Mouse (Mus musculus) gonadal fat pad, adult 2 months (tissue): Measurements from ENCODE around the gene Lsamp. TPM values are rescaled to one million over a fixed set of nuclear protein-coding genes. Genes with fewer than 3 reads are reported as not detected.
"Not testable (repeated sequence)": the region's sequence is repeated elsewhere in the genome, so short reads cannot be mapped to it uniquely, and the experiment has no call there.

ENCODE experiments used
- DNase-seq: peaks from one replicate; pipeline ENCODE4 v3.0.0-alpha.2; 2012; ENCODE audit warnings: low read depth
- polyA plus RNA-seq: library from polyadenylated mRNA; depleted of rRNA; stranded (reverse); fragments of >200 nt; gene quantifications from 2 replicates; pipeline ENCODE4 v1.2.3, GENCODE M21; 2012

Lsamp gene
- polyA plus RNA-seq, 1 experiment, result 0.22 TPM

DNA sequence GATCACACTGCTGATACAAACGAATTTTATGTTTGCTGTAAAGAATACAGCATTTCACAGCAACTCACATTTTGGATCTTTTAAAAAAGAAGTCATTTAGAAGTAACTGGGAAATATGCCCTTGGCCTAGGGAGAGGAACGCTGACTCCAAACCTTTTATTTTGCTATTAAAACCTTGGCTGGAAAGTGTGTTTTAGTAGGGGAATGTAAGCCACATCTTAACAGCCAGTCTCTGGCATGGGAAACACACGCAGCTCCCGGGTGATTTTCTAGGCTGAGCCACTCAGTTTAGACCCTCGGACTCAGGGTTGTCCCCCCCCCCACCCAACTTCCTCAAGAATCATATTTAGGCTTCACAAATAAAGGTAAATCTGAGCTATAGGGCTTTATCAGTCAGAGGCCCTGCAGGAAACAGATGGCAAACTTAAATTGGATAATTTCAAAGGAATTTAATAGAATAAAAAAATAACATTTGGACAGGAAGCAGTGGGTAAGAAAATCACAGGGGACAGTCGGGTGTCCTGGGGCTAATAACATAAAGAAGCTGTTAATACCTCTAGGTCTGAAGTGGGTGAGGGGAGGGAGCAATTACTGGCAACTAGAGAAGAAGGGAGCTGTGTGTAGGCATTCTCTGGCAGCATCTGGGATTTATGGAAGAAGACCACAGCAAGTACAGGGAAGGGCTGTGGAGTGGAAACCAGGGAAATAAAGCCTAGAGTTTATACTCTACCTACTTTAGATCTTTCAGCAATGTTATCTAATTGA lies 1933.1 kb downstream of the Lsamp start:
- DNase-seq, result no peak

DNA sequence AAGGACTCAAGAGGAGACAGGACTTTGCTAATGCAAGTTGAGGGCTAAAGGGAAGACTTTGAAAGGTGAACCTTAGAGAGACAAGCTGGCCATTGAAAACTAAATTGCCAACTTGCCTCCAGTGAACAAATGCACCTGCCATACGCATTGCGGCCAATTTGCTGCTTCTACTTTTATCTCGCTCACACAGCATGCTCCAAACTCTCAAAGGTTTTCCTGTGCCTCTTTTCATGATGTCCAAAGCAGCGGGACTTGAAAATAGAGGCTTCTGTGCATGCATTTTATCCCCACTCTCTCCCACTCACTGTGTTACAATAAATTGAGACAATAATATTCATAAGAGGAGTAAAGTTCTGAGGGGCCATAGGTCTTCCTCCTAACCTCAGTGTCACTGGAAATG lies 1945.4 kb downstream of the Lsamp start:
- DNase-seq, result no peak

DNA sequence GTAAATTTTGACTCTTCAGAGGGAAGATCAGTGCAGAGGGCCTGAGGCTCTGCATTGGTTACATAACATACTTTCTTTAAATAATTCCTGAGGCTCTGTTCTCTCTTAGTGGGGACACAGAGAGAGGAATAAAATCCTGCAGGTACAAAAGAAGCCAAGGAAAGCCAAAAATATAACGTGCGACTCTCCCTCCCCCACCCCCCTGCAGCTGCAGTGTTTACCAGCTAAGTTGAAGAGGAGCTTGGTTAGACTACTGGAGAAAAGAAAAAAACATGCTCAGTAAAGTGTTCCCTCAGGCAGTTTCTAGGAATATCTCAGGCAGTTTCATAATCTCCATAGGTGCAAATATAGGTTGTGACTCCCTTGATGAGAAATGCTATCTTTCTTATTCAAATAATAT lies 1951.5 kb downstream of the Lsamp start:
- DNase-seq, result no peak

DNA sequence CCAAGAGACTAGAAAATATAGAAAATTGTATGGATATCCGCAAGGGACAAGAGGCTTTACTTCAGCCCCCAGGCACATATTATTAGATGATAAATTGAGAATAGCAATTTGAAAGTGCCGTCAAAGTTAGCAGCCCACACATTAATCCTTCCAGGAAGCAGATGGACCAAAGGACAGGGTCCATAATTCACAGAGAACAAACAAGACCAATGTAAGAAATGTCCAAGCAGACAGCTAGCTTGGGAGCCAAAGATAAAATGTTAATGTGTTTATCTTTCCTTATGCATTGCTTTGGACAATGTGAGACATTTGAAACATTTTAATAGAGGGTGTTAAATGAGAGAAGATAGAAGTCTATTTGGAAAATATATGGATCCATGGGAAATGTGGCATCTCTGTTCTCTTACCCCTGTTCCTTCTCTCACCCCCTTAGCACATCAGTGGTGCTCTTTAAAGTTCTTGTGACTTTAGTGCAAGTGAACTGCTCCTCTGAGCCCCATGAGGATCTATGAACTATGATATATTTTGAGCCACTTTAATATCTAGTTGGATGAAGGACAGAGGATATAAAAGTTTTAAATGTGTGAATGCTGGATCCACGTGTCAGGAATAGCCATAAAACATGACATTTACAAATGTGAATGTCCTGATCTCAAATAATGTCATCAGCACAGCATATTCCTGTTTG lies 1952.9 kb downstream of the Lsamp start:
- DNase-seq, result no peak

DNA sequence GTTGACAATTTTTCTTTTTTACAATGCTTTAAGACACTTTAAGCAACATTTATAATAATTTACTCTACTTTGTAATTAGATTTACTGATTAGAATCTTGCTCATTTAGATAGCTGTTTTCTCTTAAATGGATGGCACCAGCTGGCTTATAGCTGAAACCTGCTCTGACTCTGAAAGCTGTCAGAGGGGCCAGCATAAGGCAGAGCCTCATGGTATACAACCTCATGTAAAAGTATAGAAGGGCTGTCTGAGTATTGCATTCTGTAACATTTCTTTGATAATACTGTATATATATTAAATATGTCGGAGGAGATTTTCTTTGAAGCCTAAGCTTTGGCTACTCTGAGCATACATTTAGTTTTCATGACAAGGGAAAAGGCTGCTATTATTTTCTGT lies 1953.4 kb downstream of the Lsamp start:
- no peak for DNase-seq

DNA sequence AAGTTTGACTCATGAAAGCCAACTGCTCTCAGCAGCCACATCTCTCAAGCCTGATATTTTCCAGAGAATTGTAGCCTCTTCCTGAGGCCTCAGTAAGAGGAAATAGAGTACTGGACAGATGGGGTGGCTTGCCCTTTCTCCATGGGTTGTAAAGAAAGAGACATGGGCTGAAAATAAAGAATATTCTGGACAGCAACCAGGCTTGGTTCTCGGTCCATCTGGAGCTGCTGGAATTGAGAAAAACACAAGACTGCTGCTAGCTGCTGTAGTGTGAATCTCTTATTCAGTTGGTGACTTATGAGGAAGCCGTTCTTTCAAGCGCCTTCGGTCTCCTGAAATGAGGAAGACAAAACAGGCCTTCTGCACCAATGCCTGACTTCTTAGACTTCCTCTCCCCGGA lies 1954.1 kb downstream of the Lsamp start:
- DNase-seq, result no peak

DNA sequence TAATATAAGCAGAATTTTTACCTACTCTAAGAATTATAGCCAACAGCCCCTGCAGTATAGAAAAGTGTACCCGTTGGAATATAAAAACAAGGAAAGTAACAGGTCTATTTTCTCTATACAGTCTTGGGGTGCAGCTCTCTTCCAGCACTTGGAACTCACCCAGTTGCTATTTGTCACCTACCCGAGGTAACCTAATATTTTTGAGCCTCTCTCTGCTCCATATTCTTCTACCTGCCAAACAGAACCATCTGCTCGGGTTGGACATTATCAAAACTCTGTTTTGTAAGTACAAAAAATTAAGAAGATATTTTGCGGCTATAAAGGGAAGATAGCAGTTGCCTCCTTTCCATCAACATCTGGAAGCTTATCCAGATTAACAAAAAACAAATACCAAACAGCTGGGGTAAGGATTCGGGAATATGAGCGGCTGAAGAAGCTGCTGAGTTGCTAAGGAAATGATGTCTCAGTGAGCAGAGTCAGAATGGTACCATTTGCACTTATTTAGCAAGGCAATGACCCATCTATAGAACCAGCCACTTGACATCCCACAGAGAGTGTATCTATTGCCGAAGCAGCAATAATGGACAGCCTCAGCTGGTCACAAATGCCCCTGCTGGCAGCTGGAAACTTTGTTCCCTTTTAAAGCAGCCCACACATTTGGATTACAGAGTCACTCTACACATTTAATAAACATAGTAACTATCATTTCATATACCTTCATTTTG lies 1957.6 kb downstream of the Lsamp start:
- DNase-seq, result no peak

DNA sequence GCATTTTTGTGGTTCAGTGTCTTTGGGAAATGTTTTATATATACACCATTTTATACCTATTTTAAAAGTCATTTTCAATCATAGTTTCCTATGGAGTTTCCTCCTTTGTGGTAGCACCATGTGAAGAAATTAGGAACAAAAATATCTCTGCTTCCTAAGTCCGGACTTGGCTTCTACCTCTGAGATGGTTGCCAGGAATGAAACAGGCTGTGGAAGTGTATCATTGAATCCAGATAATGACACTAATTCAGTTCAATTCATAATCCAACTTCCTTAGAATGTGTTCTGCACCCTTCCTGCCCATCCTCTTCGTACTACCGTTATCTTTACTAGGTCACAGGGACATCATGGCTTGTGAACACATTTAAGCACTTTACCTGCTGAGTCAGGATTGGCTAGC lies 1973.7 kb downstream of the Lsamp start:
- DNase-seq, result no peak

DNA sequence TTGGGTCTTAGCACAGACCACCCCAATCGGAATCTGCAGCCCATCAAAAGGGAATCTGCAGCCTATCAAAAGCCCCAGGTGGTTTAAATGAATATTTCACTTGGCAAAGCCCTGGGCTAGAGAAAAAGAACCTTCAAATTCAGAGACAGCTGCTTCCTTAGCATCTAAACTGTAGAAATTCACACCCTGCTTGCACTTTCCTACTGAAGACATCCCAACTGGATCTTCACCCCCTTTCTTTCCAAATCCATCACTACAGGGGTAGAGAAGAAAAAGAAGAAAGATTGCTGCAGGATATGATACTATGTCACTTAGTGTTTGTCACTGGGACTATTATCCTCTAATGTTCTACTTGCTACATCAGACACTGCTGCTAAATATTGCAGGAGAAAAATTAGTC lies 1981.5 kb downstream of the Lsamp start:
- DNase-seq, result no peak

DNA sequence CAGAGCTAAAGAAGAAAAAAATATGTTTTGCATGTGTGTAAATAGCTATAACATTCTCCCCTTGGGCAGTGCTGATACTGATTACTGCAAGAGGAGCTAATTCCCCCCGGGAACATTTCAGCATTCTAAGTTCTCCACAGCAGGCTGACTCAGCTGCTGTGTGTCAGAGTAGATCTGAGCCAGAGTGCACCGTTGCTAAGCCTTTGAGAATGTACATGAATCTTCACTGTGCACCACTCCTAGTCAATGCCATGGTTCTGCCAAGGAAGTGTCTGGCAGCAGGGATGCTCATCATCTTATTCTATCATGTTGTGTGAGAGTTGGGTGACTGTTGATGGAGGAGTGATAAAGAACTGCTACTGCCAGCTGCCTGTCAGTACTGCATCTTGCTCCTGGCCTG lies 1985.1 kb downstream of the Lsamp start:
- DNase-seq, result no peak

DNA sequence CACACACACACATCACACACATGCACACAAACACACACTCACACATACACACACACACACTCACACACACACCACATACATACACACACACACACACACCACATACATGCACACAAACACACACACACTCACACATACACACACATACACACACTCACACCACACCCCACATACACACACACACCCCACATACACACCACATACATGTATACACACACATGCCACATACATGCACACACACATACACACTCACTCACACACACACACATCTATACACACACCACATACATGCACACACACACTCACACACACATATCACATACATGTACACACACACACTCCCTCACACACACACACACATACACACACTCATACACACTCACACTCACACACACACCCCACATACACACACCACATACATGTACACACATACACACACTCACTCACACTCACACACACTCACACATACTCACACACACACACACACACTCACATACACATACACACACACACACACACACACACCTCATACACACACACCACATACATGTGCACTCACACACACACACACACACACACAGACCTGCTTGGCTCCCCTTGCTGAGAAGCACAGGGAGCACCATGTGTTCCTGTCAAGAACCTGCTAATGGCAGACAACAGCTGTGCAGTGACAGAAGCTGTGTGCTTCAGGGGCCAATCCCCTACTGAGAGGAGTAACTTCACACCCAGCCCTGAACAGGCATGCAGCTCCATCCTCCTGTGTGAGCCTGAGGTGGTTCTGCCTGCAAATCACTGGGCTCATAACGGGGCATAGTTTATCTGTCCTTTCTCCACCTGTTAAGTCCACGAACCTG lies 1990.9 kb downstream of the Lsamp start:
- no peak for DNase-seq

DNA sequence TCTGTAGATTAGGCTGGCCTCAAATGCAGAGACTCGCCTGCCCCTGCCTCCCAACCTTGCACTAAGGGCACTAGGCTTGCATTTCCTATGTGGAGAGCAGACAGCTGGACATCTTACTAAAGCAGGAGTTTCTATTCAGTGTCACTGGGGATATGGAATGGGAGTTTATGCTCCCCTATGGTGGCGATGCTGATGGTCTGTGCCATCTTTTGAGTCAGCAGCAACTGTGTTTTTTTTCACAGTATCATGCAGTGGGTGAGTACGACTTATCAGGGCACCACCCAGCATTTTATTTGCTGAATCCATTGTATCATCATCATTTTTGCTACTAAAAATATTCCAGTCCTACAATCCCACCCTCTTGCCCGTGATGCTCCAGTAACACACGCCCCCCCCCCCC lies 1992.7 kb downstream of the Lsamp start:
- DNase-seq, result no peak

DNA sequence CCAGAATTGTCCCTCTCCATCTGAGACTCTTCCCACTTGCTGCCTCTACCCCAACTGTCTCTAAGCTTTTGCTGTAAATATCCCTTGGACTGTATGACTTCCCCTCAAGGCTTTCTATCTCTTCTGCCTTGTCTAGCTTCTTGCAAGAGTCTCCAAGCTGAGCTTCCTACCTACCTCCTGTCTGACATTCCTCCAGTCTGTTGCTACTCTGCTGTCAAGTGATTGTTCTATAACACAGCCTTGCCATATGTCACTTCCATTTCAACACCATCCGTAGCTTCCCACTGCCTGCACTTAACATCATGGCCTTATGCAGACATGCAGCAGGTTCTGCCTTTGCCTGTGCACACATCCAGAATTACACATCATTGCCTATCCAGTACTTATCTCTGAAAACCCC lies 2012.8 kb downstream of the Lsamp start:
- no peak for DNase-seq

DNA sequence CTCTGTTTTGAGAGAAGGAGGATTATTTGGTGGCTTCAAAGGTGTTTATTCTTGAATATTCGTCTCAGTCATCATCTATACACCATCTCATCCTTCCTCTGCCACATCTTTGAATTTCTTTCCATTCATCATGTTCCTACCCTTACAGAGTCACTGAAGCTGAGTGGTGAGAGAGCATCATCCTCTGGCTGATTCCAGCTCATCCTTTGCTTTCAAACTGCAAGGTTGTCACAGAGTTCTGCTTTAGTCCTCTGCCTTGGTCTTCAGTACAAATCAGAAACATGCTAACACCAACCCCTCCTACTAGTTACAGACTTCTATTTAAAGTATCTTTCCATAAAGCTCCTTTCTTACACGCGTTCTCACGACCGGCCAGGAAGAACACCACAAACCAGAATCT lies 2018.8 kb downstream of the Lsamp start:
- no peak for DNase-seq

DNA sequence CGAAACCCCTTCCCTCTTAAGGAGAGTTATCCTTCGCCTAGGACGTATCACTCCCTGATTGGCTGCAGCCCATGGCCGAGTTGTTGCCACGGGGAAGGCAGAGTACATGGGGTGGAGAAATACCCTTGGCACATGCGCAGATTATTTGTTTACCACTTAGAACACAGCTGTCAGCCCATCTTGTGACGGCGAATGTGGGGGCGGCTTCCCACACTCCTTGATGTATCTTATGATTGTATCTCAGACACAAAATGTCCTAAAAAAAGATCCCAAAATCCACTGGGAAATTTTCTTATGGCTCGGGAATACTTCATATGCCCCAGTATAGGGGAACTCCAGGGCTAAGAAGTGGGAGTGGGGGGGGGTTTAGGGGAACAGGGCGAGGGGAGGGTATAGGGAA lies 2019.3 kb downstream of the Lsamp start:
- not testable (repeated sequence) for DNase-seq

DNA sequence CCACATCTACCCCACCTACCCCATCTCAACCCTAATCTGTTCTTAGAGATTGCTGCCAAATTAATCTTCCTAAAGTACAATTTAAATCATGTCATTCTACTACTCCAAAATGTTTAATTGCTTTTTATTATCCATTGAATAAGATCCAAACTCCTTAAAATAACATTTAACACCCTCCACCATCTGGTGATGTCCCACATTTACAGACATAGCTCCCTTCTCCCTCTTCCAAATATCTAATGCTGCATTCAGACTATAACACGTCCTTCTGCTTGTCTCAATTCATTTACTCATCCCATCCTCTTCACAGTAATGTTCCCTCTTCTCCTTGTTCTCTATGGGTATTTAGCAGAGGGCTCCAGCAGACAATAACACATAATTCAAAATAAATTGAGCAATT lies 2020.0 kb downstream of the Lsamp start:
- DNase-seq, result no peak

DNA sequence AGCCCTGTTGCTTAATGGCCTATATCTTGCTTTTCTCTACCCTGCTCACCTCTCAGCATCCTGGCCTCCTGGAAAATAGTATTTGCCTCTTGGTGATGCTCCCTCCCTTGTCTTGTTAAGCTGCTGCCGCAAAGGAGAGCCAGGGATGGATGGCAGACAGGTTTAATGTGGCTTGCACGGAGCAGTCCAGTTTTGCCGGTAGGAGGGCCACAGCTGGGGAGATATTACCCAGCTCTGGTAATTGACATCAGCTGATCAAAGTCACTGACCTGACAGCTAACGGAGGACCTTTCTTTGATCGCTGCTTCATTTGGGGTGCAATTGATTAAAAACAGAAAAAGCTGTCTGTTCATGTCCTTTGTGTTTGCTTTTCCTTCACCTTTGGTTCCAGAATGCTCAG lies 2030.8 kb downstream of the Lsamp start:
- no peak for DNase-seq

DNA sequence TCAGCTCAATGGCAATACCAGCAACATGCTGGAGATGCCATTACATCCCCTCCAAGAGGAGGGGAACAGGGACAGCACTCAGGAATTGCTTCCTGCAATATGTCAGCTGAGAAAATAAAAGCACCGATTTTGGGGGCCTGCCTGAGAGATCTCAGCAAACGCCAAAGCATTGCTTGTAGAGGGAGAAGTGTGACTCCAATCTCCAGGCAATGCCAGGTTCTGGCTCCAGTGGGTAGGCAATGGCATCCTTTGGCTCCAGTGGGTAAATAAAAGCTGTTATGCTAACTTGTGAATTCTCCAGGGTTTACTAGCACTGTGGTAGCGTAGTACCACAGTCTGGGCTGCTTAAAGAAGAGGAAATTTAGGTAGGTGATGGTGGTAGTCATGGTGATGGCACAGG lies 2031.3 kb downstream of the Lsamp start:
- DNase-seq, result no peak

DNA sequence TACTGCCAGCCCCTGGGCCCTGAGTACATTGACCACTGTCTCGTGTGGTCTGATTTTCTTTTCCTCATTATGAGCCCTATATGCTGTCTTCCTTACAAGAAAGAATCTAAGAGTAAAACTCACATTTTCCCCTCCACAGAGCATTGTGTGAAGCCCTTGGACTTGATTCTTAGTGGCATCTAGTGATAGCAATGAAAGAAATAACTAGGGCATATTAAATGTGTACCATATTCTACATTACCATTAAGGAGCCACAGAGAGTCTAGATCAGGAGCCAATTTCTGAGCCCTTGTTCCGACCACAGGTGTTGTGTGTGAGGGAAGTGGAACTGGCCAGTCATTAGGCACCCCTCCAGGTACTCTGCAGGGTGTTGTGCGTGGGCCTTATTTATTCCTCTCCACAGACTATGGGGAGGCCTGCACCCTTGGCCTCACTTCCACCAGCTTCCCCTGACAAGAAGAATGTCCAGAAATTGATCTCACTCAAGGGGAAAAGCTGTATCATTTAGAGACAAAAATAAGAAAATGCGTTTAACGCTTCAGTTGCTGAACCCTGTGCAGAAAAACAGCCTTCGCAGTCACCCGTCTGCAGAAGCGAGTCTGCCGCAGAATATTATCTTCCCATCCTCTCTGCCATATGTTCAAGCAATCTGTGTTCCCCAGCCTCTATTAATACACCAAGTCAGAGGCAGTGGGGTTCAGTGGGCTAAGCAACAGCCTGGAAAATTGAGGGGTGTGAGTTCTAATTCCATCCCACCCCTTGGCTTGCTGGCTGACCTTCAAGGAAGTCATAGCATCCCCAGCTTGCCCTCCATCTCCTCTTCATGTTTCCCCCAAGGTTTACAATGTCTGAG lies 2032.9 kb downstream of the Lsamp start:
- no peak for DNase-seq

DNA sequence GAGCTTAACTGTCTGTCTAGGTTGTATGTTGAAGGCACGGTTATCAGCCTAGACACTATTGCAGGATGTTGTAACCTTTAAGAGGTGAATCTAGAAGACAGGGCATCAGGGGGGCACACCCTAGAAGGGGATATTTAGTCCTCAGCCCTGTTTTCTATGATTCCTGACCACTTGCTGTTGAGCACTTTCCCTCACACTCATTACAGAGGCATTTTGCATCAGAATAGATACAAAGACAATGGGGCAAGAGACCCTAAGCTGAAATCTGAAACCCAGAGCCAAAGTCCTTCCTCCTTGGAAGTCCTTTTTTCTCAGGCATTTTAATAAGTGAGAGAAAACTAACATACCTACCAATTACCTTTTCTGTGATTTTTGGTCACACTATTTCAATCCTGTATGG lies 2038.4 kb downstream of the Lsamp start:
- no peak for DNase-seq

DNA sequence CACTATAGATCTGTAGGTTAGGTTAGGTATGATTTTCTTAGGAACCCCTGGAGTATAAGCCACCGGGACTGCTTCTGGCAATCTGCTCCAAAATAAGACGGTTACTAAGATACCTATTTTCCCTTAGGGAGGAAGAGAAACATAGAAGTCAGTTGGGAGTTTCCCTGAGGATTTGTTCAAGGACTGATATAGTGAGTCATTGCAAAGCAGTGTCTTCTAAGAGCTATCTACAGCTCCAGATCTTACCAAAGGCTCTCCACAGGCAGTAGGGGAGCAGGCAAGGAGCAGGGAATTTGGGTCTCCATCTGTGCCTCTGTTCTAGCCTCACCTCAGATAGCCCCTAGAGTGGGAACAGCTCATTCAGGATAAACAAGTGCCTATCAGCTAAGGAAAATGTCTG lies 2047.9 kb downstream of the Lsamp start:
- no peak for DNase-seq
